Mouse (Mus musculus) heart, postnatal 14 days (tissue): ENCODE measurements around the gene Foxj2. TPM values are rescaled to one million over a fixed set of nuclear protein-coding genes. Genes with fewer than 3 reads are reported as not detected.

Experiments
- DNase-seq, 2 experiments: peaks; one replicate each; pipeline ENCODE4 v3.0.0; 2021 to 2022
- intact Hi-C: fragments of 180-260 bp; cut with DNase I; formaldehyde crosslinking; loops from one replicate; pipeline ENCODE4 v1.15.1; 2025
- microRNA-seq, 2 experiments: library from miRNA; unstranded; fragments of <30 nt; microRNA quantifications; one replicate each; pipeline ENCODE4 v1.2.0; 2021 to 2022
- total RNA-seq, 2 experiments: library from RNA; stranded (reverse); gene quantifications; 2 replicates each; pipeline ENCODE4 v1.2.3; 2021

The Foxj2 gene
- total RNA-seq, 2 experiments from 2014 or later = 30.9 to 31.9 TPM

GRCm38 (mm10) chr6:122862434-122862833, 42.7 kb downstream of the Foxj2 start:
- intact Hi-C loops = no loop called here
- DNase-seq = no peak

DNA sequence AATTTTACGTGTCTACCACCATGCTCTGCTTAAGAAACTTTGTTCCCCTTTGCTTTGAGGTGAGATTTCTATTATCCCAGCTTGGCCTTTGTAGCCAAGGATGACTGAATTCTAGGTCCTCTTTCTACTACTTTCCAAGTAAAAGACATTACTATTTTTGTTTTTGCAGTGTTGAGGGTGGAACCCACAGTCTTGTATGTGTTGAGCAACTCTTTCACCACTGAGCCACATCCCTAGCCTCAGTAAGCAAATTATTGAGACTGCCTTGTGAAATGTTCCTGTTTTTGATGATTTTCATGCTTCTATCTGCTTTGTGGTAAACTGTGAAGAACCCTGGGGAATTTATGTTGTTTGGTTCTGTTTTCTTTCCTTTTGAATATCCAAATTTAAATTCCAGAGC, 43.2 kb downstream of the Foxj2 start:
- DNase-seq = no peak
- intact Hi-C loops = no loop called here

- peak in 1 of 2 experiments; percentile 18 for DNase-seq
- intact Hi-C loops = no loop called here
Observed at GRCm38 (mm10) chr6:122867914-122868313, 48.2 kb downstream of the Foxj2 start.

GRCm38 (mm10) chr6:122869846-122870245, 50.1 kb downstream of the Foxj2 start:
- intact Hi-C loops = loop anchor here (5.0 to 10.0 kb wide), 4 partner anchors 43 to 205 kb away; partner anchors contain the start of gene Slc2a3
- no peak for DNase-seq

DNA sequence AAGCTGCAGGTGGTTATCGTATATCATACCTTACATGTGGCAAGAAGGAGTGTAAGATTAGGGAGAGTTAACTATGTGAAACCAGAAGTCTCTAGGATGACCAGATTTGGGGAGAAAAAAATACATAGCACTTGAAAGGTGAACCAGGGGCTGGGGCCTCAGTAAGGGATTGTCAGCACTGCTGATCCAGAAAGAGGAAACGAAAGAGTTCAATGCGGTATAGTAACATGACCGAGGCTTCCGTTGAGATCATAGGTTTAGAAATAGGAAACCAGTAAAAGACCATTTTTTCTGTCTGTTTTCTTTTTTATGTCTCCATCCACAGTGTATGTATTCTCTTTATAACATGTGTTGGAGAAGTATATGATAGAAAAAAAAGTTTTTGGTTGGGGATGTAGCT, 53.1 kb downstream of the Foxj2 start:
- DNase-seq = no peak
- intact Hi-C loops = loop anchor here (5.0 to 10.0 kb wide), 4 partner anchors 45 to 208 kb away; partner anchors contain the start of gene Slc2a3

DNA sequence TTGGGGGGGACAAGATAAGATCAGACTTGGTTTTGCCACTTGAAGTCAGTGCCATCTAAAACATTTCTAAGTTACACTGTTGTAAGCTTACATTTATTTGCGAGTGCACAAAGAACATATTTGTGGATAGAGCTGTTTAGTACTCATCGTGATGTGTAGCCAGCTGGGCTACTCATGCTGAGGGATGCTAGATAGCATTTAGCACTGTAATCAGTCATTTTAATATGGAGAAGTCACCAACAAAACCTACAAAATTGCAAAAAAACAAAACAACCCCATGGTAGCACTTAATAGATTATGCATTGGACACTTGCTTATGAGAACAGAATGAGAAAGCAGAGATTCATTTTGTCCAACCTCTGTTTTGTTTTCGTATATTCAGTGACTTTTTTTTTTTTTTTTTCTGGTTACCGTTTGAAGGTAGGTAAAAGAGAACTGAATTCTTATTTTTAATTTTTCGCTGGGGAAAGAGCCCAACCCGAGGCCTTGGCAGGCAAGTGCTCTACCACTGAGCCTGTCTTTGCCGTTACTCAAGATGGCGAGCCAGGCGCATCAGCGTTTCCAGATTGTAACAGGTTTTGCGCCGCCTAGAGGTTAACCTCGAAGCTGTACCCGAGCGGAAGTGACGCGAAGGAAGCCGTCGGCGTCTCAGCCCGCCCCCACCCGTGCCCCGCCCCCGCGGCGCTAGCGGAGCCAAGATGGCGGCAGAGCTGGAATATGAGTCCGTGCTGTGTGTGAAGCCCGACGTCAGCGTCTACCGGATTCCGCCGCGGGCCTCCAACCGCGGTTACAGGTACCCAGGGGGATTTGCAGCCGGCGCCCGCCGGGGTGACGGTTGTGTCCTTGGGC, 54.4 kb downstream of the Foxj2 start, which contains the start of gene Necap1:
Necap1 (plus strand) TSS at position 604 of the 849 bp plus-strand sequence.
- intact Hi-C loops = loop anchor here (2.0 to 10.0 kb wide), 5 partner anchors 47 to 209 kb away; partner anchors contain the start of gene Slc2a3
- DNase-seq = peak; percentile 97 to 99

DNA sequence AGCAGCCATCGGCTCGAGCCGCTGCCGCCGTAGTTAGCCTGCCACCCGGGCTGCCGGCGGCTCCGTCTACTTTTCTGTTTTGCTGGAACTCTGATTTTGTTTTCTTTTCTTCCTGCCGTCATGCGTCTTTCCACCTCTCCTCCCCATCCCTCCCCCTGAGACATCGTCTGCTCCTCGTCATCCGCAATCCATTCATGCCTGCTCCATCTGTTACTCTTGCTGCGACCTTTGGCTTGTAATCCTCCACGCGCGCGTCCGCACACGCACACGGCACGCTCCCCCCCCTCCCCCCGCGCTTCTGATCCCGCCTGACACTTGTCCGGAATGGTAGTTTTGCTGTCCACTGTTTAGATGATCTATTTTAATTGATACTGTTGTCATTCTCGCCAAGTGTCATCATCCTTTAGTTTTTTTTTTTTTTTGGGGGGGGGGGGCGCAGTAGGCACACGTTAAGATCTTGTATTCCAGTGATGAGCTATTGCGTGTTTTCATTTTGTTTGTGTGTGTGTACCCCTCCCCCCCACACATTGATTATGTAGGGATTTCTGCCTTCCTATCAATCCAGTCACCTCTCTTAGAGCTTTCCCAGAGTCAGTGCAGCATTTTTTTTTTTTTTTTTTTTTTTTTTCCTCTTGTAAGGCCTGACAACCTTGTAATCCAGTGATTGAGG, 55.1 kb downstream of the Foxj2 start:
- no peak for DNase-seq
- intact Hi-C loops = loop anchor here (2.0 to 10.0 kb wide), 5 partner anchors 48 to 210 kb away; partner anchors contain the start of gene Slc2a3

GRCm38 (mm10) chr6:122879141-122879735, 59.5 kb downstream of the Foxj2 start:
- intact Hi-C loops = loop anchor here (10.0 kb wide), 1 partner anchor 214 kb away; no protein-coding TSS in a partner anchor
- no peak for DNase-seq

GRCm38 (mm10) chr6:122879781-122880505, 60.2 kb downstream of the Foxj2 start:
- intact Hi-C loops = loop anchor here (10.0 kb wide), 1 partner anchor 215 kb away; no protein-coding TSS in a partner anchor
- DNase-seq = no peak

GRCm38 (mm10) chr6:122881287-122881686, 61.6 kb downstream of the Foxj2 start:
- intact Hi-C loops = no loop called here
- DNase-seq = no peak

GRCm38 (mm10) chr6:122883603-122884002, 63.9 kb downstream of the Foxj2 start:
- intact Hi-C loops = no loop called here

DNA sequence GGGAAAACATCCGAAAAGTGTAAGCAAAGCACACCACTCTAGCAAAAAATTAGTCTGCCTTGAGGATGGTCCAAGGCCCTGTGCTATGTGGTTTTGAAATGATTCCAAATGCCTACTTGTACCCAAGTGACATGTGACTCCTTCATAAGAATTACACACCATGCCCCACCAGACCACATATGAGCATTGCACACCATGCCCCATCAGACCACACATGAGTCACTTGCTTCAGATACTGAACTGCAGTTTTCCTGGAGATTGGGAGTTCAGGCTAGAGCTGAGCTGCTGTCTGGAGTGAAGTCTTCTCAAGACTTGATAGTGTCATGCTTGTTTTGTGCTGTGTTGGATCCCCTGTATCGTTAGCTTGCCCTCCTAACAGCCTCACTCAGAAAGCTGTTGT, 69.9 kb downstream of the Foxj2 start:
- intact Hi-C loops = no loop called here
- DNase-seq = no peak

More at GRCm38 (mm10) chr6:122883603-122884002, 63.9 kb downstream of the Foxj2 start:
- DNase-seq = no peak

GRCm38 (mm10) chr6:122892442-122893049, 72.8 kb downstream of the Foxj2 start:
- DNase-seq = peak; percentile 61 to 77
- intact Hi-C loops = loop anchor here (10.0 kb wide), 1 partner anchor 1372 kb away; no protein-coding TSS in a partner anchor

Small RNA genes within 50 kb of the gene (microRNA-seq; reads per million reads assigned to microRNA genes)
- 0 to 0.48 reads per million in 2 experiments for gene Mir7231

Other genes starting within 250 kb of the Foxj2 start
- gene Apobec1, start 217.5 kb upstream of the Foxj2 start, total RNA-seq = 1 to 10 TPM; 3.9 to 4.8 TPM
- gene Gdf3, start 209.8 kb upstream of the Foxj2 start, total RNA-seq = not detected
- not detected for gene Dppa3, start 193.5 kb upstream of the Foxj2 start, total RNA-seq
- gene Nanog, start 112.4 kb upstream of the Foxj2 start, total RNA-seq = not detected
- 1 to 10 TPM; 2.3 to 2.4 TPM for gene Slc2a3, start 18.3 kb upstream of the Foxj2 start, total RNA-seq
- 1 to 10 TPM; 2.5 to 3.6 TPM for gene C3ar1, start 36.2 kb downstream of the Foxj2 start, total RNA-seq
- 10 to 100 TPM; 23.8 to 25.5 TPM for gene Necap1, start 54.6 kb downstream of the Foxj2 start, total RNA-seq
- 1 to 10 TPM; 3.9 to 4.3 TPM for gene Clec4a1, start 101.9 kb downstream of the Foxj2 start, total RNA-seq
- 1 to 10 TPM; 2.5 to 3.1 TPM for gene Clec4a3, start 132.6 kb downstream of the Foxj2 start, total RNA-seq
- not detected for gene Clec4a4, start 170.5 kb downstream of the Foxj2 start, total RNA-seq
- not detected for gene Clec4b1, start 230.0 kb downstream of the Foxj2 start, total RNA-seq